Mouse (Mus musculus): Measurements from ENCODE around the gene B4galnt2. TPM values are rescaled to one million over a fixed set of nuclear protein-coding genes. Genes with fewer than 3 reads are reported as not detected.
A peak's percentile ranks its signal among the peaks of the same experiment; 100 is the strongest.

The B4galnt2 gene
- polyA plus RNA-seq, 1 experiment = not detected

DNA sequence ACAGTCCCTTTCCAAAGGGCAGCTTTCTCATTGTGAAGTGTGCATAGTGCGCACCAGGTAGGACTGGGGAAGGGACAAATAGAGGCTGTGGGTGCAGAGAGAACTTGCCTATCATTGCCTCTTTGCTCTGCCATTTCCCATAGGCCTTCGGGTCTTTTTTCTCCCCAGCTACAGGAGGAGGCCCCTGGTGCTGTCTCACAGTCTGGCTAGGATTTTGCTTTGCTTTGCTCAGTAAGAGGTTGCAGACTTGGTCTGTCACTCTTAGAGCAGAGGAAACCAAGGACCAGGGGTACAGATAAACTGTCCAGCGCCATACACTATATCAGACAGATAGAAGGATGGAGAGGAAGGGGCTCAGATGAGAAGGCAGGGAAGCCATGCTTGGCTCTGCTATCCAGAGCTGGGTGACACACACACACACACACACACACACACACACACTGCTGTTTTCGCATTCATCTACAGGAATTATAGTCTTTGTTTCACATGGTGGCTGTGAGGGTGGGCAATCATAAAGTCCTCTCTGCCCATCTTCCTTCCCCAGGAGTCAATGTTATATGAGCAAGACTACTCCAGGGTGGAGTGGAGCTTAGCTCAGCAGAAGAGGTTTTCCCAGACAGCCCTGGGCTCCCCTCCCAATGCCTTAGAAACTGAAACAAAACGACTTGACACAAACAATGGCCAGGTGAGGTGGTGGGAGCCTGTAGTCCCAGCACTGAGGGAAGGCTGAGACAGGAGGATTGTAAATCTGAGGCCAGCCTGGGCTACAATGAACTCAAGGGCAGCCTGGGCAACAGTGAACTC, 73.8 kb downstream of the B4galnt2 start:
- DNase-seq (ENCODE audit: low spot score) = no peak

DNA sequence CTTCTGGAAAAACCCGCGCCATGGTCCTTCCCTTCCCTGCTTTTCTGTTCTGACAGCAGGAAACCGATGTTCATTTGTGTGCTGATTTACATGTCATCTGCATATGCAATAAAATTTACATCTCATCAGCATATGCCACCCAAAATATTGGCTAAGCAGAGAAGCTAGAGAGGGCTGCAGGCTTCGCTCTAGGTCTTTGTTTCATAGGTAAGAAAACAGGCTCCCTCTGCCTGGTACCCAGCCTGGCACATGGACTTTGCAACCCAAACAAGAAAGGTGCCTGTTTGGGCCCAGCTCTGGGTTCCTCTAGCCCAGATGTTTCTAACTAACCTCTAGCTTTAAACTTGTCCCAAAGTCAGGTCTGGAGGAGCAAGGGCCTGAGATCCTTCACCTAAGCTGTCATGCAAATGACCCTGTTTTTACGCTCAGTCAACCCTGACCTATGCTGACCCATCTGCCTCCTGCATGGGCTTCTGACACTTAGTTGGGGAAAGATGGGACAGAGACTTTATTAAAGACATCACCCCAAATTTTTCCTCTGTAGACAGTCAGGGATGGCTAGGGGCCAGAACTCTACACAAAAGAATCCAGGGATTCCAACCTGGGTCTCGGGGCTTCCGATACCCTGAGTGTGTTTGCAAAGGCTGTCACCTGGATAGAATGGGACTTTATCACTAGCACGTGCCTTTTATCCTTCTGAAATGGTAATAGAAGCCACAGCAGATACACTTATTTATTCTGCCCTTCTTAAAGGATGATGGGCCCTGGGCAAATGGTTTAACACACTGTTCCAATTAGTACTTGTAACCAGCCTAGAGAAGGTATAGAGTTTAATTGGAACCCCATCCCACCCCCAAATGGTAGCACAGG, 75.5 kb downstream of the B4galnt2 start:
- DNase-seq (ENCODE audit: low spot score) = no peak

DNA sequence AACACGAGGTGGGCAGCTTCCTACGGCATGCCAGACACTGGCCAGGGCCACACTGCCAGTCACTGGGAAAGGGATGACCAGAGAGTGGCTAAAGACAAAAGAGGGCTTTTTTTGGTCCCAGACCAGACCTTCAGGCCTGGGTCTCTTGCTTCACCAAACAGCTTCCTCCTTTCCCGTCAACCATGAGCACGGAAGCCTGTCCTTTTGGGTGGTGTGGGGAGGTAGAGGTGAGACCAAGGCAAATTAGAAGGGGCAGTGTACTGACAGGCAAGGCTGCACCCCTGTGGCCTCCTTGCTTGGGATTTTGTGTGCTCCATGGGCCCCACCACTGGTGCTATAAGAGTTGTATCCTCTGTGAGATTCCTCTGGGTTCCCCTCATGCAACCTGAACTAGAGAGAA, 76.1 kb downstream of the B4galnt2 start:
- no peak for DNase-seq (ENCODE audit: low spot score)

DNA sequence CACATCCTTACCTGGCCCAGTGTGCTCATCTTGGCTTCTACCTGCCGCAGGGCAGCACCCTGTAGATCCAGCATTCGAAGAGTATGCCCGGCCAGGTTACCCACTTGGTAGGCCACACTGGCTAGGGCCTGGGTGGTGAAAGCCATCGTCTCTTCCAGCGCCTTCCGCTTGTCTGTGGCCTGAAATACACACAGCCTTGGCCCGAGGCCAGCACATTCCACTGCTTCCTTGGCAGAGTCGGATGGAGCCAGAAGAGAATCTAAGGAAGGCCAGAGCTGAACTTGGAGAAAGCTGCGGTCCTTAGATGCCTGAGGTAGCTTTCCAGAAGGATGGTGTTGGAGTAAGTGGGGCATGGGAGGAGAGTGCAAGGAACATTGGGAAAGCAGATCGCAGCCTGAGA, 77.6 kb downstream of the B4galnt2 start, which contains the start of gene Gngt2:
Gngt2 (plus strand) TSS at position 158 of the 400 bp plus-strand sequence.
- DNase-seq (ENCODE audit: low spot score) = peak; percentile 48

DNA sequence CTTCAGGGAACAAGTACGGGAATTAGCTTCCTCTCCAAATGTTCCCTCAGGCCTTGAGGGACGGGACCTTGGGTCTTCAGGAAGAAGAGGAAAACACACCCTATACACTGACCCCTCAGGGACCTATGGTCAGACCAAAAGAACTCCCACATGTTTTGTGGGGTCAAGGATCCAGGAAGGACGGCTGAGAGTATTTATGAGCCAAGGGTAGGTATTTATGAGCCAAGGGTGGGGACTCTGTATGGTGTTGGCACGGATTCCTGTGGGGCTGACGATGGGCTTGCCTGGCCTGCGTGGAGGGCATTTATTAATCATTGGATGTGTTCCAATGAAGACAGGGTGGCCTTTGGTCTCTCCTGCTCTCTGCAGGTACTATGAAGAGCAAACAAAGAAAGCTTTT, 78.3 kb downstream of the B4galnt2 start:
- DNase-seq (ENCODE audit: low spot score) = no peak

DNA sequence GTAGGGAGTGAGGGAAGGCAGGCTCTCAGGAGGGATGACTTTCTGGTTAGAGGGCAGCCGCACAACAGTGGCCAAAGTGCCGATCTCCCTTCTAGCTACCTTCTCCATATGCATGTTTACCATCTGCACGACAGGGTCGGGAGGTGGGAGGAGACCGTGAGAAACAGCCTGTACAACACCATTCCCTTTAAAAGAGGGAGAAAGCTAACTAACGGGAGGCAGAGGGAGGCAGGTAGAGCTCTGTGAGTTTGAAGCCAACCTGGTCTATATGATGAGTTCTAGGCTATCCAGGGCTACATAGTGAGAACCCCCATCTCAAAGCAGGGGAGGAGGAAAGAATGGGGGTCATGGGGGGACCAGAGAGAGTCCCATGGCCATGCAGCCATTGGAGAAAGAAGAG, 78.9 kb downstream of the B4galnt2 start:
- DNase-seq (ENCODE audit: low spot score) = no peak

DNA sequence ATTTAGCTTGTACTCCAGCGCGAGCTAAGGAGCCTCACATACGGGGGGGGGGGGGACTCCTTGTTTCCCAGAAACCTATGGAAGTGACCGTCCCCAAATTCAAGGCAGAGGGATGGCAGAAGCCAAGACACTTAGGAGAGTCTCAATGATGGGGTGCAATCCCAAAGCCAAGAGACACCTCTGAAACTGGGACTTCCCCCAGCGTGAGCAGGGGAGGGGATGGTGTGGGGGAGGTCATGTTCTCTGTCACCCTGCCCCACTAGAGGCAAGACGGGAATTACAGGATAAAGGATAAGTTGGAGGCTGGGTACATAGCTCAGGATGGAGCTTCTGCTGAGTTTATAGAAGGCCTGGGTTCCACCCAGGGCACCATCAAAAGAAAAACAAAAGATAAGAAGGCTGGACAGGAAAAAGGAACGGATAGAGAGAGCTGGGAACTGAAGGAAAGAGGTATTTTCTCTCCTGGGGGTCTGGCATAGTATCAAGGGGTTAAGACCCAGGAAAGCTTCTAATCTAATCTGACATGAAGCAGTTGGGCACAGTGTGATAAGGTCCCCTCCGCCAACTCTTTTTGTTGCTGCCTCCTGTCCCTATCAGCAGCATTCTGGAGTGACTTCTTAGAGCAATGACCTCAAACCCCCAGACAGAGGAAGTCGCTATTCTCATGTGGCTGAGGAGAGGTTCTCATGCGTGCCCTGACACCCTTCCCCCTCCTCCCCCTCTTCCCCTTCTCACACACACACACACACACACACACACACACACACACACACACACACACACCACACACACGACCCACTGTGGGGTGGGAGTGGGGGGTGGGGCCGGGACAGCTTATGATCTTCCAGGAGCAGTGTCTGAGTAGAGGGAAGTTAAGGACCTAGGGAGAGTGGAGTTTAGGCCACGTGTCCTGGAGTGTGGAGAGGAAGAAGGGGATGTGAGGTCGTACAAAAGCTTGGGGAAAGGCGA, 79.7 kb downstream of the B4galnt2 start:
- DNase-seq (ENCODE audit: low spot score) = no peak

DNA sequence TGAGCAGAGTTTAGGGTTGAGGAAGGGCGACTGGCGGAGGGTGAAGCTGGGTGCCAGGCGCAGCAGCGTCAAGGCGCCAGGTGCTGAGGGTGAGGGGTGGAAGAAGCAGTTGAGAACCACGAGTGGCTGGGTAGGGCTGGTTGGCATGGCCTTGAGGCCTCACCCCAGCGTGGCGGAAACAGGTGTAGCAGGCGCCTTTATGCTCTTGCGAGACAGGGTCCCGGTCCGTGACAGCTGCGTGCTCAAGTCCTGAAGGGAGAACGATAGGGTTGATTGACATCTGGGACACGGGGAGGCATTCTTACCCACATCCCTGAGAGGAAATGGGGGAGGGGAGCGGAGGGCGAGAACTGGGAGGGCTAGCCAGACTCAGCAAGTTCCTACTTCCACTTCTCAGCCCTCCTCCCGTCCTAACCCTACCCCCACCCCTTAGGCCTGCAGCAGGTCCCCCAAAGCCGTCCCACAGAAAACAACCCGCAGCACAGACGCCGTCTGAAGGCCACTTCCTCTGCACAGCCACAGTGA, 80.5 kb downstream of the B4galnt2 start:
- DNase-seq (ENCODE audit: low spot score) = no peak

DNA sequence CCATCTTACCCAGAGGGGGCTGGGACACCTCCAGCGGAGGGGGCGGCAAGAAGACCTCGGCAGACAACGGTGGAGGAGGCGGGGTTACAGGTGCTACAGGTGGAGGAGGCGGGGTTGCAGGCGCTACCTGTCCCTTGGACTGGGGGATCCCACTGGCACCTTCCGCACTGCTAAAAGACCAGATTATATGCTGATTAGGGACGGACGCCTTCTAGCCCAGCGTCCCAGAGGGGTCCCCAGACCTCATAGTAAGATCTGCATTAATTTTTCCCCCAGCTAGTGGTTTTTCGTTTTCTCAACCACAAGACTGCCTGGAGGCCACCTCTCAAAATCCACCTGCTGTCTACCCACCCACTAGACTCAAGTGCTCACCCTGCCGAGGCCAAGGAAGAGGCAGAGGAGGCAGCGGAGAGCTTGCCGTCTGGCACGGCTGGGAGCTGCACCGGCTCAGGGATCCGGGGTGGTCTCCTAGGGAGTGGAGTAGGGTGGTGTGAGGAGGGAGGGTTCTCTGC, 81.0 kb downstream of the B4galnt2 start:
- DNase-seq (ENCODE audit: low spot score) = no peak

DNA sequence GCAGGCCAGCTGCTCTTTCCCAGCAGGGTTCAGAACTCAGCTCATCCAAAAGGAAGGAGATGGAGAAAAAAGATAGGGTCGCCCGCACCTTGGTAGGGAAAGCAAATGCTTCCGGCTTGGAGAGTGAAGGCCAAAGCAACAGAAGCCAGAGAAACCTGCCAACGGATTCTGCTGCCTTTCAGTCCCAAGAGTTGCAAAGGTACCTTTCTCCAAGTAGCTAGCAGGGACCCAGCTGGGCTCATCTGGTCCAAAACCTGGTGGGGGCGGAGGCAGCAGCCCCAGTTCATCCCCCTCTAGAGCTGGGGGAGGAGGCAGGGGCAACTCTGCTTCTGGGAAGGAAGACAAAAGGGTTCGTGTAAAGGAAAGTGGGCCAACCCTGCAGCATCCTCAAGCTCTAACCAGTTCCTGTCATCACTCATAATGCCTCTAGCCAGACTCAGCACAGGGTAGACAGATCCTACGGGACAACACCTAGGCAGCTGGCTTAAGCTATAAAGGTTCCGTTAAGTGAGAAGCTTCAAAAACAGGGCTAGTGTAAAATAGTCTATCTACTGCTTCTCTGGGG, 81.6 kb downstream of the B4galnt2 start:
- no peak for DNase-seq (ENCODE audit: low spot score)

DNA sequence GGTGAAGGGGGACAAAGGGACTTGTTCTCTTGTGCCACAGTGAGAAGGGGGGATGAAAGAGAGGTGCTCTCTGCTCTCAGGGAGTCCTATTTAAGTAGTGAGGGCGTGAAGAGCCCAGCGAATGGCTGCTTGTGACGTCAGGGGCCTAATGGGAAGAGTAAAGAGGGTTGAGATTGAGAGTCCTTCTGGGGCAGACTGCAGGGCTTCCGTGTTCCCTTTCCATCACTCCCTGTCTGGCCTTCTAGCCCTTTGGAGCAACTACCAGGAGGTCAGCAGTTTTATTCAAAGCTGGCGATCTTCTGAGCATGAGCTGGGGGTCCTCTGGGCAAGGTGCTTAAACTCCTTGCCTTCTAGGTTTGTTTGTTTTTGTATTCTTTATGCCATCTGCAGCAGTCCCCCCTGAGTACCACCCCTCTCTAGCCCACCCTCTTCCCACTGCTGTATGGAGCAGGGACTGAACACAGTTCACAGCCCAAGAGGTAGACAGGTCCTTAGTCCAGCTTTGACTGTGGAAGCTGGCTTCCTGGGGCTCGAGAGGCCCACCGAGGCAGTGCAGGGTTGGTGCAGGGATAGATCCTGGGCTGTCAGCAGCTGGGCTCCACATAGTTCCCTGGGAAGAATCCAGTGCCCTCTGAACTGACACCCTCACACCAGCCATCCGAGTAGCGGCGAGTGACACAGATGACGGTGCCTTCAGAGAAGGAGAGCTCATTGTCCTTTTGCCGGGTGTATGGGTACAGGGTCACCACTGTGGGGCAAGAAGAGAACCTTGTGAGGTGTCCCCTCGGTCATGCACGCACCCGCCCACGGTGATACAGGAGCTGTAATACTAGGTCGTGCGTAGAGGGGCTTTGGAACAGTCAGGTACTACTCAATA, 82.3 kb downstream of the B4galnt2 start:
- no peak for DNase-seq (ENCODE audit: low spot score)

DNA sequence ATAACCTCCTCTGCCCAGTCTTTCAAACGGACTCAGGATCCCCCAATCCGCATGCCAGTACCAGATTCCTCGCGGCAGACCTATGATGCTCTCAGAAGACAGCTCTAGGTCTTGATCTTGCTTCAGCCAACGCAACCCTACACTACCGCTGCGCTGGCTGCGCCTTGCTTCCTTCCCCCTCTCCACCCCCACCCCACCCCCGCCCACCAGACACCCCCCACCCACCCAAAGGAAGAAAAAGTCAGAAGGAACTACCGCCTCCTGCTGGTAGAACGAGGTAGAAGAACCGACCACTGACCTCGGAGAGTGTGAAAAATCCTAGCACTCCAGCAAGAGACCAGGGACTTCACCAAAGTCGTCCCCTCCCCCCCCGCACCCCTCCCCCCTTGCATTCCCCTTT, 83.0 kb downstream of the B4galnt2 start:
- no peak for DNase-seq (ENCODE audit: low spot score)

DNA sequence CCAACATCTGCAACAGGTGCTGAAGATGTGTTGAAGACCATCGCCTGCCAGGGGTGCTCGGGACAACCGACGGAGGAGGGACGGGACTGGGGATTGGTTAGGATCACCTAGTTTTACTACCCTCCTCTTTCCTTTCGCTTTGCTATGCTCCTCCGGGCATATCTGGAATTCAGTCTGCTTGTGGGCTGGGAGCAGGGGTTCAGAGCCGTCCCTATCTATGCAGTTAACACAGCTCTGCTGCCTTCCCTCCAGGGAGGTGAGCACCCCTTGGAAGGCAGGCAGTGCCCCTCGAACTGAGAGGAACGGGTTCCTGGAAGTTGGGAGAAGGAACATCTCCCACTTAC, 83.4 kb downstream of the B4galnt2 start:
- no peak for DNase-seq (ENCODE audit: low spot score)

DNA sequence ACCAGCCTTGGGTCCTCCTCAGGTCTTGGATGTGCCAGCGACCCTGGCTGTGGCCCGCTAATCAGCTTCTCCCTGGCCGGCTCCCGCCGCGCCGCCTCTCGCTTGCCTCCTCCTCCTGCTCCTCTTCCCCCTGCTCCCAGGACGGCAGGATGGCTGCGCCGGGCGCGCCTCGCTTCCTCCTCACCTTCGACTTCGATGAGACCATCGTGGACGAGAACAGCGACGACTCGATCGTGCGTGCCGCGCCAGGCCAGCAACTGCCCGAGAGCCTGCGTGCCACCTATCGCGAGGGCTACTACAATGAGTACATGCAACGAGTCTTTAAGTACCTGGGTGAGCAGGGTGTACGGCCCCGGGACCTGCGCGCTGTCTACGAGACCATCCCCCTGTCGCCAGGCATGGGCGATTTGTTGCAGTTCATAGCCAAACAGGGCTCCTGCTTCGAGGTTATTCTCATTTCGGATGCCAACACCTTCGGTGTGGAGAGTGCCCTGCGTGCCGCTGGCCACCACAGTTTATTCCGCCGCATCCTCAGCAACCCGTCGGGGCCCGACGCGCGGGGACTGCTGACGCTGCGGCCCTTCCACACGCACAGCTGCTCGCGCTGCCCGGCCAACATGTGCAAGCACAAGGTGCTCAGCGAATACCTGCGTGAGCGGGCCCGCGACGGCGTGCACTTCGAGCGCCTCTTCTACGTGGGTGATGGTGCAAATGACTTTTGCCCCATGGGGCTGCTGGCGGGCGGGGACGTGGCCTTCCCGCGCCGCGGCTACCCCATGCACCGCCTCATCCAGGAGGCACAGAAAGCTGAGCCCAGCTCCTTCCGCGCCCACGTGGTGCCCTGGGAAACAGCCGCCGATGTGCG, 84.0 kb downstream of the B4galnt2 start:
- DNase-seq (ENCODE audit: low spot score) = no peak

DNA sequence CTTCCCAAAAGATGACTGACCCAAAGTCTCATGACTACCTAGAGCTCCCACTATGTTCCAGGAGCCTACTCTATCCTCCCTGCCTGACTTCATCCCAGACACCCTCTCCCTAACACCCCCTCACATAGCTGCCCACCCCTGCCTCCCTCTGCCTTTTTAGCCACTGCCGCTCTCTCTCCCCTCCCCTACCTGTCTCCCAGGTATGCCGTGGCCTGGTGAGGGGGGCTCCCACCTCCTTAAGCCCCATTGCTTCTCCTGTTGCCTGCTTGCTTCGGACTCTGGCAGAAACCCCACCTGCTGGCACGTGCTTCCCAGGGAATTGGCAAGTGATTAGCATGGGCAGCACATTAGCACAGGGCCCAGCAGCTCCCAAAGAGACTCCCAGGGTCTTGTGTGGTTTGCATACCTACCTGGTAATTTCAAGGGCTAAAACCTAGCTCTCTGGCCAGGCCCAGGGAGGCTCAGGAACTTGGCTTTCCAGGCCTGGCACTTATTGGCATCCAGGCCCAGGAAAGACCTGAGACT, 85.1 kb downstream of the B4galnt2 start:
- DNase-seq (ENCODE audit: low spot score) = no peak

DNA sequence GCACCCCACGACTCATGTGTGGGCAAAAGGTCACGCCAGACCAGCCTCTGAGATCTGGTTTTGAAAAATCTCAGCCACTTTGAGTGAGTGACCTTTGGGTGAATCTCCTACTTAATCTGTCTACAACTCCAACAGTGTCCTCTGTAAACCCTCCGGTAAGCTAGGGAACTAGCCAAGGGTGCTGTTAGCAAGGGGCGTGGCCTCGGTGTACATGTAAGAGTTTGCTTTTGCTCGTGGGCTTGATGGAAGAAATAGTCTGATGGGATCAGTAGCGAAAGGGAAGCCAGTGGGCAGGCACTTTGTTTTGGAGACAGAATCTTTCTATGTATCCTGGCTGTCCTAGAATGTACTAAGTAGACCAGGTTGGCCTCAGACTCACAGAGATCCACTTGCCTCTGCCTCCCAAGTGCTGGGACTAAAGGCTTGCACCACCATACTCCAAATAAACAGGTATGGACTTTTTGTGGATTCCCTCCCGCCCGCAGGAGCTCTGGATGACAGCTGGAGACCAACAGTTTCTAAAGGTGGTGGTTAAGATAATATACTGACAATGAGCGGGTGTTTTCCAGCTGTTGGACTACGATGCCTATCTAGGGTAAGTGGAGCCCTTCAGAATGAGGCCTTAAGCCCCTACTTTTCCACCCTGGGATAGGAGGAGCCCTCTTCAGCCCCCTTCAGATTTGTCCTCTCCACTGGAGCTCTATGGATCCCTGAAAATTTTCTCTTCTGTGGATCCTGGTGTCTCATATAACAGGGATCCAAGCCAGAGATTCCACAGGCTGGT, 86.3 kb downstream of the B4galnt2 start:
- no peak for DNase-seq (ENCODE audit: low spot score)

DNA sequence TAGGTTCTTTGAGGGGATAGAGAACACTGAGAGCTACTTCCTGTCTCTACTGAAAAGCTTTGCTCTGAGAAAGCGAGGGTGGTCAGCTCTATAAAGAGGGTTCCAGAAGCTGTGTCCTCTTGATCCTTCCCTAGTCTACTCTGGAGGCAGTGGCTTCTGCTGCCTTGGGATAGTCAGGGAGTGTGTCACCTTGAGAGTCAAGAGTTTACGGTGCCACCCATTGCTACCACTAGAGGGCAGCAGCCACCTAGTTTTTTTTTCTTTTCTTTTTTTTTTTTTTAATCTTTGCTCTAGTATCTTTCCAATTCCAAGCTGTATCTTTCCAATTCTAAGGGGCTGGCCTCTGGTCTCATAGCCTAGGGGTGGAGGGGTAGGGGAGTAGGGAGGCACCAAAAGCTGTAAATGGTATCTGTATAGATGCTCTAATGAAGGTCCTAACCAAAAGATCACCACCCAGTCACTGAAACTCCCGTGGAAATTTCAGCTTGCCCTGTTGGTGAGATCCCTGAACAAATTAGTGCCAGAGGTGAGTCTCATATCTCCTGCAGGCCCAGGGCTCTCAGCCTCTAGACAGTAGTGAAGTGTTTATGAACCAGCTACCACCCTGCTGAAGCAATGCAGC, 87.1 kb downstream of the B4galnt2 start:
- DNase-seq (ENCODE audit: low spot score) = no peak

DNA sequence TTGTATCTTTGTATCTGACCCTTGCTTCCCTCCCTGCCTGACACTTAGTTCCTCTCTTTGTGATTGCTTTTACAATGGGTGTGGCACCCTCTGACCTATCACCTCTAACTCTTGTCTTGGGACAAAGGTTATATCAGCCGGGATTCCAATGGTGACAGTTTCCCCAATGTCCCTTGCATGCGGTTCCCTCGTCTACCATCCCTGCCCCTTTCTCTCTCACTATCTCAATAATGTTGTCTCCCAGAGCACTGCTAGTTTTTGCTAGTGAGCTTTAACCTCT, 87.6 kb downstream of the B4galnt2 start:
- no peak for DNase-seq (ENCODE audit: low spot score)
